28 mouse cellular contexts compared by ENCODE assay signal in genomic region chr8:120777732-120778131, GRCm38 (mm10). TPM values are rescaled to one million over a fixed set of nuclear protein-coding genes. Genes with fewer than 3 reads are reported as not detected.
DNase-seq lines count a peak whose midpoint lies in the region; ATAC-seq and TF ChIP-seq lines count a peak whose summit lies in the region.
"Had no signal": no experiment of that assay in that cellular context is flagged by ENCODE, and none has a peak within 500 bp of the region (broad histone marks: within the 10 kb centered on the region; RNA-seq: fewer than 3 reads in every experiment).

No protein-coding gene starts in this region.

- H3K27ac ChIP-seq in hindbrain, postnatal 0 days, result no peak overlapping the region
- H3K27ac ChIP-seq in hindbrain, embryonic 11.5 days (ENCODE audit: low read depth, low read length), result no peak overlapping the region
- H3K27ac ChIP-seq in midbrain, embryonic 14.5 days (replicated peaks; ENCODE audit: low read depth, low read length), result no peak overlapping the region
- no peak overlapping the region for H3K27ac ChIP-seq in midbrain, embryonic 10.5 days (replicated peaks)
- no peak overlapping the region for H3K27ac ChIP-seq in intestine, postnatal 0 days (ENCODE audit: low read depth, low read length)
- H3K27ac ChIP-seq: forebrain, embryonic 10.5 days; heart, adult 2 months; heart, embryonic 13.5 days; hindbrain, embryonic 15.5 days; kidney, embryonic 15.5 days; limb, embryonic 15.5 days; liver, embryonic 15.5 days; midbrain, embryonic 15.5 days had no signal

- H3K9me3 ChIP-seq in hindbrain, postnatal 0 days (ENCODE audit: low read length), result no peaks in the 10 kb centered on the region
- H3K9me3 ChIP-seq in hindbrain, embryonic 11.5 days (ENCODE audit: control insufficient read depth, low read length), result no peaks in the 10 kb centered on the region
- H3K9me3 ChIP-seq in midbrain, embryonic 14.5 days (ENCODE audit: control insufficient read depth, low read length), result no peaks in the 10 kb centered on the region
- H3K9me3 ChIP-seq in midbrain, embryonic 10.5 days (replicated peaks), result no peaks in the 10 kb centered on the region
- H3K9me3 ChIP-seq in intestine, postnatal 0 days (ENCODE audit: control insufficient read depth), result no peaks in the 10 kb centered on the region
- H3K9me3 ChIP-seq: forebrain, embryonic 10.5 days; heart, embryonic 13.5 days; hindbrain, embryonic 15.5 days; kidney, embryonic 15.5 days; limb, embryonic 15.5 days; liver, embryonic 15.5 days; megakaryocyte, embryonic 14.5 days; midbrain, embryonic 15.5 days had no signal

- H3K4me2 ChIP-seq in hindbrain, postnatal 0 days (ENCODE audit: low read depth, low read length), result no peak overlapping the region
- no peak overlapping the region for H3K4me2 ChIP-seq in hindbrain, embryonic 11.5 days (replicated peaks; ENCODE audit: low read depth, low read length)
- no peak overlapping the region for H3K4me2 ChIP-seq in midbrain, embryonic 14.5 days (ENCODE audit: low read length)
- no peak overlapping the region for H3K4me2 ChIP-seq in intestine, postnatal 0 days (replicated peaks; ENCODE audit: low read depth)
- H3K4me2 ChIP-seq: heart, embryonic 13.5 days; hindbrain, embryonic 15.5 days; kidney, embryonic 15.5 days; limb, embryonic 15.5 days; liver, embryonic 15.5 days; midbrain, embryonic 15.5 days had no signal

- 23% methylated on average over 13 of the region's 13 CpGs for WGBS in hindbrain, postnatal 0 days
- 60% methylated on average over 13 of the region's 13 CpGs for WGBS in hindbrain, embryonic 11.5 days
- WGBS in midbrain, embryonic 14.5 days, result 41% methylated on average over 13 of the region's 13 CpGs
- 56% methylated on average over 13 of the region's 13 CpGs for WGBS in midbrain, embryonic 10.5 days
- WGBS in intestine, postnatal 0 days, result 56% methylated on average over 13 of the region's 13 CpGs

- no peaks in the 10 kb centered on the region for H3K4me1 ChIP-seq in hindbrain, postnatal 0 days (ENCODE audit: insufficient read depth, low read length)
- no peaks in the 10 kb centered on the region for H3K4me1 ChIP-seq in hindbrain, embryonic 11.5 days (replicated peaks; ENCODE audit: control insufficient read depth, insufficient read depth, low read length)
- no peaks in the 10 kb centered on the region for H3K4me1 ChIP-seq in midbrain, embryonic 14.5 days (ENCODE audit: control insufficient read depth, insufficient read depth, low read length)
- peaks cover 28% of the 10 kb centered on the region for H3K4me1 ChIP-seq in midbrain, embryonic 10.5 days
- H3K4me1 ChIP-seq in intestine, postnatal 0 days (replicated peaks; ENCODE audit: control insufficient read depth, insufficient read depth, low read length), result no peaks in the 10 kb centered on the region
- H3K4me1 ChIP-seq: hindbrain, embryonic 15.5 days; kidney, embryonic 15.5 days; limb, embryonic 15.5 days; liver, embryonic 15.5 days; midbrain, embryonic 15.5 days had no signal

- TF ChIP-seq CTCF in hindbrain, postnatal 0 days (IDR thresholded peaks at IDR 0.05; ENCODE audit: low read depth), result no peak
- no peak for TF ChIP-seq CTCF in intestine, postnatal 0 days (IDR thresholded peaks at IDR 0.05; ENCODE audit: low read depth)

- no peaks in the 10 kb centered on the region for H3K36me3 ChIP-seq in hindbrain, postnatal 0 days (ENCODE audit: insufficient read depth, low read length)
- H3K36me3 ChIP-seq in hindbrain, embryonic 11.5 days (ENCODE audit: control insufficient read depth, insufficient read depth, low read length), result no peaks in the 10 kb centered on the region
- H3K36me3 ChIP-seq in midbrain, embryonic 14.5 days (ENCODE audit: control insufficient read depth, insufficient read depth, low read length), result no peaks in the 10 kb centered on the region
- H3K36me3 ChIP-seq in midbrain, embryonic 10.5 days, result no peaks in the 10 kb centered on the region
- no peaks in the 10 kb centered on the region for H3K36me3 ChIP-seq in intestine, postnatal 0 days (ENCODE audit: control insufficient read depth, insufficient read depth)
- H3K36me3 ChIP-seq: forebrain, embryonic 10.5 days; heart, embryonic 13.5 days; hindbrain, embryonic 15.5 days; kidney, embryonic 15.5 days; limb, embryonic 15.5 days; liver, embryonic 15.5 days; midbrain, embryonic 15.5 days had no signal

- H3K4me3 ChIP-seq in hindbrain, postnatal 0 days (ENCODE audit: low read length), result no peak overlapping the region
- no peak overlapping the region for H3K4me3 ChIP-seq in hindbrain, embryonic 11.5 days (ENCODE audit: low read depth, low read length)
- H3K4me3 ChIP-seq in midbrain, embryonic 14.5 days (replicated peaks; ENCODE audit: low read depth, low read length), result no peak overlapping the region
- H3K4me3 ChIP-seq in midbrain, embryonic 10.5 days, result no peak overlapping the region
- no peak overlapping the region for H3K4me3 ChIP-seq in intestine, postnatal 0 days (ENCODE audit: low read depth, low read length)
- H3K4me3 ChIP-seq: forebrain, embryonic 10.5 days; heart, adult 2 months; heart, embryonic 13.5 days; hindbrain, embryonic 15.5 days; kidney, embryonic 15.5 days; limb, embryonic 15.5 days; liver, embryonic 15.5 days; megakaryocyte, embryonic 14.5 days; midbrain, embryonic 15.5 days had no signal

- H3K27me3 ChIP-seq in hindbrain, postnatal 0 days (ENCODE audit: insufficient read depth, low read length), result no peaks in the 10 kb centered on the region
- H3K27me3 ChIP-seq in hindbrain, embryonic 11.5 days (ENCODE audit: control insufficient read depth, insufficient read depth, low read length), result no peaks in the 10 kb centered on the region
- H3K27me3 ChIP-seq in midbrain, embryonic 14.5 days (ENCODE audit: control insufficient read depth, insufficient read depth, low read length), result no peaks in the 10 kb centered on the region
- peaks cover 42% of the 10 kb centered on the region for H3K27me3 ChIP-seq in midbrain, embryonic 10.5 days (ENCODE audit: low read depth, poor library complexity, severe bottlenecking)
- no peaks in the 10 kb centered on the region; the same call in 1 of the 2 replicates for H3K27me3 ChIP-seq in intestine, postnatal 0 days (replicated peaks; ENCODE audit: control insufficient read depth, insufficient read depth, low read length)
- H3K27me3 ChIP-seq: hindbrain, embryonic 15.5 days; liver, embryonic 15.5 days had no signal

- ATAC-seq in hindbrain, postnatal 0 days, result peak; percentile 53; the same call in 1 of the 2 replicates
- ATAC-seq in hindbrain, embryonic 11.5 days (ENCODE audit: low FRiP score), result no peak
- no peak for ATAC-seq in midbrain, embryonic 14.5 days (ENCODE audit: low FRiP score, low TSS enrichment)
- ATAC-seq in intestine, postnatal 0 days, result no peak
- ATAC-seq: activated CD4-positive, CD25-positive, alpha-beta regulatory T cell, adult 4 months; intestine, embryonic 16.5 days; midbrain, embryonic 15.5 days had no signal

- H3K9ac ChIP-seq in hindbrain, postnatal 0 days (replicated peaks; ENCODE audit: low read length), result no peak overlapping the region
- H3K9ac ChIP-seq in hindbrain, embryonic 11.5 days (ENCODE audit: low read depth, low read length), result no peak overlapping the region
- no peak overlapping the region for H3K9ac ChIP-seq in midbrain, embryonic 14.5 days (replicated peaks; ENCODE audit: low read length)
- H3K9ac ChIP-seq in intestine, postnatal 0 days (ENCODE audit: low read depth, low read length), result no peak overlapping the region
- H3K9ac ChIP-seq: heart, embryonic 13.5 days; hindbrain, embryonic 15.5 days; kidney, embryonic 15.5 days; limb, embryonic 15.5 days; liver, embryonic 15.5 days; midbrain, embryonic 15.5 days had no signal

- peak; percentile 35 for DNase-seq in hindbrain, postnatal 0 days (ENCODE audit: low spot score)
- DNase-seq in hindbrain, embryonic 11.5 days (ENCODE audit: low spot score), result no peak
- DNase-seq in midbrain, embryonic 14.5 days, result peak; percentile 40
- DNase-seq in midbrain, embryonic 10.5 days (ENCODE audit: low spot score), result no peak
- peak; percentile 65 for DNase-seq in gonadal fat pad, adult 2 months (ENCODE audit: low read depth)
- peak; percentile 25 for DNase-seq in urinary bladder, postnatal 10 days (ENCODE audit: low spot score)
- DNase-seq: adrenal gland, adult 8-10 months; cerebellum, adult 18-20 months; cerebellum, postnatal 36 days; gastrocnemius, postnatal 25 days; heart, adult 2 months; heart, postnatal 14 days; kidney, postnatal 4 days; thymus, adult 18-20 months; thymus, postnatal 4 days had no signal

RNA-seq across cellular contexts. Expression of gene Irf8, which starts 41.6 kb away (rescaled TPM):
- 7.7 and 10.2 TPM in 2 replicates for total RNA-seq in hindbrain, postnatal 0 days (2014; rRNA removed)
- polyA plus RNA-seq in hindbrain, postnatal 0 days (2015; fragmentation: Nextera tagmentation; extraction: Ambion mirVana), result 5.2 and 6.2 TPM in 2 replicates
- polyA plus RNA-seq in hindbrain, embryonic 11.5 days (2014; fragmentation: Nextera tagmentation; extraction: Ambion mirVana), result 3.6 and 3.9 TPM in 2 replicates
- polyA plus RNA-seq in midbrain, embryonic 14.5 days (2014; fragmentation: Nextera tagmentation; extraction: Ambion mirVana), result 2.0 and 4.0 TPM in 2 replicates
- 6.9 and 7.6 TPM in 2 replicates for polyA plus RNA-seq in midbrain, embryonic 10.5 days (2016; fragmentation: Nextera tagmentation; extraction: Ambion mirVana)
- polyA plus RNA-seq in gonadal fat pad, adult 2 months (2012; rRNA removed), result 9.4 and 11.6 TPM in 2 replicates
- 79.5 and 92.3 TPM in 2 replicates for polyA plus RNA-seq in intestine, postnatal 0 days (2015; fragmentation: Nextera tagmentation; extraction: Ambion mirVana)
- total RNA-seq: MEL had no signal
- polyA plus RNA-seq: C2C12 had no signal

Comparison
In these comparisons a context has a peak if more than half of its experiments do, and no peak if none do; other contexts are left out.
1. DNase-seq: peak in hindbrain, postnatal 0 days (single experiment), midbrain, embryonic 14.5 days (single experiment), gonadal fat pad, adult 2 months (single experiment) and urinary bladder, postnatal 10 days (single experiment); none in hindbrain, embryonic 11.5 days (single experiment) and midbrain, embryonic 10.5 days (single experiment).